Mouse (Mus musculus): Measurements from ENCODE around the gene Trex2.

Gene Trex2

DNA sequence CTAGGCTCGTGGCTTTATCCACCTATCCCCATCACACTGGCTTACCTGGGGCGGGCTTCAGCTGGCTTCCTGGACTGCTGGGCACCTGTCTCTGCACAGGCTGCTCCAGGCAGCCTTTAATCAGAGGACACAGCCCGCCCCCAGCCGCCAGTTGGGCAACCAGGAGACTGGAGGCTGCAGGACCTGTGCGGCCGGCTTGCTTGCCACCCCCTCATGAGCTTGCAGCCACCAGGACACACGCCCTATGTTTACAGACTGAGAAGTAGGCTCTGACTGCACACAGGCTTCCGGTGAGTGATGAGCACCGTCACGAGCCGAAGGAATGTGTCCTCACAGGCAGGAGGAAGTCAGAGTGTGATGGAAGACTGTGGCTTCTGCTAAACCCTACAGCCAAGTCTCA lies at the start of gene Trex2:
Gene Trex2 (minus strand): TSS at position 93 of the 400 bp plus-strand sequence.
- DNase-seq (ENCODE audit: low spot score) = no peak

GRCm38 (mm10) chrX:73484870-73485269 lies 49.7 kb upstream of the Trex2 start:
- DNase-seq (ENCODE audit: low spot score) = no peak

DNA sequence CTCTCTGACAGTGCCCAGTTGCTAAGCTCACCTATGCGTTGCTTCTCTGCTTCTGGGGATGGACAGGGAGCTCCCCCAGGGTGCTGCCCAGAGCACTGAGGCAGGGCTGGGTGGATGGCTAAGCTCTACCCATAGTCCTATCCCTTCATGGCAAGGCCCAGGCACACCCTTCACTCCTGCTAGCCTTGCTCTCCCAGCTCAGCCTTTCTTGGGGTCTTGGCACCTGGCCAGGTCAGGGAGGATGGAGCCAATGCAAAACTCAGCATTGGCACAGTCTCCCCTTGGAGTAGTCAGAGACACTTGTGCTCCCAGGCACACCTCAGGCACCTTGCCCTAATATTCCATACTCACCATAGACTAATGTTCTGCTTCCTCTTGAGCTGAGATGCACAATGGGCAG lies 48.9 kb upstream of the Trex2 start:
- DNase-seq (ENCODE audit: low spot score) = no peak

- no peak for DNase-seq (ENCODE audit: low spot score)
Measured at GRCm38 (mm10) chrX:73483484-73483810, 48.3 kb upstream of the Trex2 start, which contains the start of gene Bgn. Gene Bgn, plus strand, starts transcription at chrX:73483602.

DNA sequence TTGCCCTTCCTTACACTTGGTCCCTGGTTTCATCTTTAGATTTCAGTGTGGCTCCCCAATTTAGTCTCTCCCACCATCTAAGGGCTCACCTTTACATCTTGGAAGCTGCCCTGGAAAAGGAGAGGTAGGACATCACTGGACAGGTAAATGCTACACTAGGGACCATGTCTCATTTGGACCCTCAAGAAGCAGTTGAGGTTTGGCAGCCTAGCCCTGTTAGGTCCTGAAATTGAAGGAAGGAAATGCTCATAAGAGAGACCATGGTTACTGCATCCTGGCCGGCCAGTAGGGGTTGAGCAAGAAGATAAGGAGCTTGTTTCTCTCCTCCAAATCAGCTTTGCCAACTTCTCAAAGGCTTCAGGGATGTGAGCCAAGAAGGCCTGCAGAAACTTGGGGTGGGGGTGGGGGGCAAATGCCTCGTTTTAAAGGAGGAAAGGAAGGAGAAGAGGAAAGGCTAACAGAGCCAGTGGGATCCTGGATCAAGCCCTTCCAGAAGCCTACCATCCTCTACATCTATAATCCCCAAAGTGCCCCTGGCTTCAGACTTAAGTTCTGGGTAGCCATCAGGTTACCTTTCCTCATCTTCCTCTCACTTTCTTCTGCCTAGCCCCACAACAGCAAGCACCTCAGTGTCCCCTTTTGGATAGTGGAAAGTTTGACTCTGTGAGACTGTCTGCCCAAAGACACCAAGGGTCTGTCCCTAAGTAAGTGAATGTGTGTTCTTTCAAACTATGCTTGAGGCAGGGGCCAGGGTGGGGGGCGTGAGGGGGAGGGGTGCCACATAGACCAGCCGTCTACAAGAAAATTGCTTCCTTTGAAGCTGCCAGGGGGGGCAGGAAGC lies 47.7 kb upstream of the Trex2 start:
- no peak for DNase-seq (ENCODE audit: low spot score)

GRCm38 (mm10) chrX:73480334-73480733 lies 45.2 kb upstream of the Trex2 start:
- DNase-seq (ENCODE audit: low spot score) = no peak

DNA sequence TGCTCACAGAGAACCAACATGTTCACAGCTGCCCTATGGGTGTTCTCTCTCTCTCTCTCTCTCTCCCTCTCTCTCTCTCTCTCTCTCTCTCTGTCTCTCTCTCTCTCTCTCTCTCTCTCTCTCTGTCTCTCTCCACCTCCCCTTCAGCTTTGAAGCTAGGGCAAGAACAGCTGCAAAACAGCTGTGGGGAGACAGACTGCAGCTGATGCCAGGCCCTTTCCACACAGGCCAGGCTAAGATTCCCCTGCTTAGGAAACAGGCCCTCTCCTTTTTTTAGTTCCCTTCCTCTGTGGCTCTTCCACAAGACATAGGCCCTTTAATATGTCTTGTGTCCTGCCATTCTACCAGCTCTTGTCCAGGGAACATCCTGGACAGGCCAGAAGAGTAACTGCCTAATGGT lies 44.5 kb upstream of the Trex2 start:
- no peak for DNase-seq (ENCODE audit: low spot score)

- no peak for DNase-seq (ENCODE audit: low spot score)
Measured at GRCm38 (mm10) chrX:73477500-73477899, 42.4 kb upstream of the Trex2 start.

DNA sequence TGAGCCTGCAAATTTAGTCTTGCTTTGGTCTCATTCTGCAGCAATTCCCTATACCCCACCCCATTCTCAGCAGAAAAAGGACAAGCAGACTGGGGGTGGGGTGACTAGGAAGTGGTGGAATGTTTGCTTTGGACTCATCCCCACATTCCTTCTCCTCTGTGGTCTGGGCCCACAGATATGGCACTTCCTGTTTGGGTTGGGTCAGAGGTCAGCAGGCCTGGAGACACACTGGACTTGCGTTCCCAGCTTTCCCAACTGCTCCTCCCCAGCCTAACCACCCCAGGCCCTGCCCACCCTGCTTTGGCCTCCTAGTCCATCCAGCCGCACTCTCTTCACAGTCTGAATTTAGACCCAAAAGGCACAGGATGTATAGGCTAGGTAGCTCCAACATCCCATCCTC lies 41.5 kb upstream of the Trex2 start:
- DNase-seq (ENCODE audit: low spot score) = peak; percentile 59

- no peak for DNase-seq (ENCODE audit: low spot score)
Measured at GRCm38 (mm10) chrX:73475658-73476256, 40.6 kb upstream of the Trex2 start.

- DNase-seq (ENCODE audit: low spot score) = no peak
Measured at GRCm38 (mm10) chrX:73474340-73475165, 39.4 kb upstream of the Trex2 start.

GRCm38 (mm10) chrX:73471764-73472163 lies 36.6 kb upstream of the Trex2 start:
- DNase-seq (ENCODE audit: low spot score) = no peak

GRCm38 (mm10) chrX:73468752-73469151 lies 33.6 kb upstream of the Trex2 start:
- DNase-seq (ENCODE audit: low spot score) = no peak

- DNase-seq (ENCODE audit: low spot score) = no peak
Measured at GRCm38 (mm10) chrX:73468330-73468729, 33.2 kb upstream of the Trex2 start.

- peak; percentile 45 for DNase-seq (ENCODE audit: low spot score)
Measured at GRCm38 (mm10) chrX:73467446-73468241, 32.5 kb upstream of the Trex2 start.

DNA sequence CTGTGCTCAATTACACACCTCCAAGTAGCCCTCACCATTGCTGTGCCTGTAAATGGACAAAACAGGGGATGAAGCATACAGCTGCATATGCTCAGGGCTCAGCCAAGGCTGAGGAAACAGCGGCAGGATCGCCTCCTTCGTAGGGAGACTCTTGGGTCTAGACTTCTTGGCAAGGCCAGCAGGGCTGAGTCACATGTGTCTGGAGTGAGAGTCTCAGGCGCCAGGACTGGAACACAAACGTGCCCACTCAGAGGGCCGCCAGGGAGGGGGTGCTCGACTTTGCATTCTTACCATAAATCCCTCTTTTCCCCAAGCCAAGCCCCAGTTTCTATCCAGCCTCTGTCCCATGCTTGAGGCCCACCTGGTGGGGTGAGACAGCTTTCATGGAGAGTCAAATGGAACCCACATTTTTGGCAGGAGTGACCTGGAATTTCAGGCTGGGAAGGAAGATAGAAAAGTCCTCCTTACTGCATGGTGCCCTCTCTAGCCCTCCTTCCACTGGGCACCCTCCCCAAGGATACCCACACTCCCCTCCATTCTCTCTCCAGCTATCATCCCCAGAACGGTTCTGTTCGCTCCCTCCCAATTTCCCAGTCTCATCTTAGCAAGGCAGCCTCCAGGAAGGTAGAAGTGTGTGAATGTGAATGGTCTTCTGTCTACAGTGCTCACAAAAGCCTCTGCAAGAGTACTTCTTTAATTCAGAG lies 30.5 kb upstream of the Trex2 start:
- DNase-seq (ENCODE audit: low spot score) = peak; percentile 2

DNA sequence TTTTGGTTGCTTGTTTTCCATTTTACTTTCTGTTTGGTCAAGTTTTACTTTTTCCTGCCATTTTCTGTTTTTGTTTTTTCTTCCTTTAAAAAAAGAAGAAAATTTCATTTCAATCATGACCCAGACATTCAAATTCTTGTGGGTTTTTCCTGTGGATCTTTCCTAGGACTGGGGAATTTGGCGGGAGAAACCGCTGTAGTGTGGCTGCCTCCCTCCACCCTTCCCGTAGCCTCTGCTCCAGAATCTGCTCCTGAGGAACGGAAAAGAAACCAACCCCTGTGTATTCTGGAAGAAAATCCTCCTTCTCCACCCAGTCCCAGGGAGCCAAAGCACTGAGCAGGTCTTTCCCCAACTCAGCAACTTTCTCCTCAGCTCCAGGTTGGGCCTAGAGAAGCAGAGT lies 25.6 kb upstream of the Trex2 start:
- DNase-seq (ENCODE audit: low spot score) = no peak

GRCm38 (mm10) chrX:73458877-73459392 lies 23.8 kb upstream of the Trex2 start, which contains the start of gene Haus7:
Gene Haus7, minus strand, starts transcription at chrX:73459044.
- DNase-seq (ENCODE audit: low spot score) = peak; percentile 92

GRCm38 (mm10) chrX:73451949-73452348 lies 16.8 kb upstream of the Trex2 start:
- DNase-seq (ENCODE audit: low spot score) = peak; percentile 69

DNA sequence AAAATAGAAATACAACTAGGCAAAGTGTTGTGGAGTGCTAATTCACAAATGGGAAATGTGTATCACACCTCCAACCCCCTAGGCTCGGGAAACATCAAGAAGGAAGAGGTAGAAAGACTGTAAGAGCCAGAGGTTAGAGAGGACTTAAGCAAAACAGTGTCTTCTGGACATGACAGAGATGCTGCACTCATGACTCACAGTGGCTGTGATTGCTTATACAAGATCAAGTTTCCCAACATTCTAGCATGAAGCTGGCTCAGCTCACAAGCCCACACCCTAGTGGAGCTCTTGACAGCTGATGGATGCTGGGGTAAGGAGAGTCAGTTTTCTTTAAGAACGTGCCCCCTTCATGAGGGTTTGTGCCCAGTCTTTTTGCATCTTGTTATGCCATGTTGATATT lies 6.3 kb upstream of the Trex2 start:
- no peak for DNase-seq (ENCODE audit: low spot score)

GRCm38 (mm10) chrX:73432850-73433249 lies 2.3 kb downstream of the Trex2 start:
- no peak for DNase-seq (ENCODE audit: low spot score)

Data from embryo, embryonic 10 days (tissue).